Mouse (Mus musculus): Measurements from ENCODE around the gene Med25. TPM values are rescaled to one million over a fixed set of nuclear protein-coding genes. Genes with fewer than 3 reads are reported as not detected.

Med25 gene
- 64.4 and 75.3 TPM in 2 replicates for polyA plus RNA-seq (2015; fragmentation: Nextera tagmentation; extraction: Ambion mirVana)

DNA sequence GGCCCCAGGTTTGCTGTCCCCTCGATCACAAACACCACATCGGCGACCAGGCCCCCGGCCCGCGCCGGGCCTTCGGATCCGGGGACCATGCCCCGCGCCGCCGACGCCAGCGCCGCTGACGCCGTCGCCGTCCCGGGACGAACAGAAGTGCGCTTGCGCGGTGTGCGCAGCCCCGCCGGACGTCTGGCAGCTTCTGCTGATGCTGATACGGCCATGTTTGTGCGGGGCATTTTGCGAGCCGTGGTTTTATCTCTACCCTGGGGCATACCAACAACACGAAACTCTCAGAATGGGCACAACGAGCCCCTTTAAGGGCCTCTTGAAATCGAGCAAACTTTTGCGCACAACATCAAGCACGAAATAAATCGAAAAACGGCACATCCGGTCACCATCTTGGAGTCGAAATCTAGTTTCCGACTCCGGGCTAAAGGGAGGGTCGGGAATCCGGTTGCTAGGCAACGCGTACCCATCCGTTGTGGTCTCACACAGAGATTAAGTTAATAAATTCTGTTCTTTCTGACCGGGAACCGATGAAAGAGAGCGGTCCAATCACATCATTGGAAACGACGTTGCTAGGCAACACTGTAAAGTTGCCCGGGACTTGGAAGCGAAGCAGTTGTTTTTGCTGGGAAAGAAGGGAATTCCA, at the start of gene Med25:
Med25 (minus strand) TSS at position 437 of the 646 bp plus-strand sequence.
- DNase-seq (ENCODE audit: low spot score) (peak; percentile 88), ATAC-seq (ENCODE audit: low FRiP score, low TSS enrichment) (peak; percentile 56)
- Histone ChIP-seq H3K4me2 (replicated peaks; ENCODE audit: low read depth) (peak within 1 kb of the TSS; percentile 83), H3K9me3 (ENCODE audit: control insufficient read depth, low read length) (no peaks in the 10 kb centered on the region), H3K4me3 (ENCODE audit: low read depth, low read length) (peak within 1 kb of the TSS; percentile 75), H3K4me1 (replicated peaks; ENCODE audit: control insufficient read depth, insufficient read depth) (peaks cover 6% of the 10 kb centered on the region), H3K36me3 (ENCODE audit: control insufficient read depth, insufficient read depth, low read length) (peaks cover 2% of the 10 kb centered on the region; the same call in 1 of the 2 replicates), H3K9ac (ENCODE audit: low read length) (peak within 1 kb of the TSS; percentile 87), H3K27me3 (ENCODE audit: control insufficient read depth, insufficient read depth, low read length) (no peaks in the 10 kb centered on the region), H3K27ac (replicated peaks) (peak within 1 kb of the TSS; percentile 97)
- under 1% methylated on average over 56 of the region's 56 CpGs for WGBS
- TF ChIP-seq EP300 (optimal IDR thresholded peaks at IDR 0.05): no peak
- no peak for TF ChIP-seq CTCF (IDR thresholded peaks at IDR 0.05; ENCODE audit: low read depth)

GRCm38 (mm10) chr7:44938680-44939079, 46.2 kb upstream of the Med25 start:
- no peaks in the 10 kb centered on the region for H3K4me1 ChIP-seq (replicated peaks; ENCODE audit: control insufficient read depth, insufficient read depth)
- no peak overlapping the region for H3K4me3 ChIP-seq (ENCODE audit: low read depth, low read length)
- no peaks in the 10 kb centered on the region for H3K27me3 ChIP-seq (ENCODE audit: control insufficient read depth, insufficient read depth, low read length)
- H3K9me3 ChIP-seq (ENCODE audit: control insufficient read depth, low read length): no peaks in the 10 kb centered on the region
- TF ChIP-seq EP300 (optimal IDR thresholded peaks at IDR 0.05) (no peak), CTCF (IDR thresholded peaks at IDR 0.05; ENCODE audit: low read depth) (no peak)
- no peak overlapping the region for H3K27ac ChIP-seq (replicated peaks)
- no peak overlapping the region for H3K9ac ChIP-seq (ENCODE audit: low read length)
- no peak for ATAC-seq (ENCODE audit: low FRiP score, low TSS enrichment)
- no peak overlapping the region for H3K4me2 ChIP-seq (replicated peaks; ENCODE audit: low read depth)
- no peak for DNase-seq (ENCODE audit: low spot score)
- H3K36me3 ChIP-seq (ENCODE audit: control insufficient read depth, insufficient read depth, low read length): no peaks in the 10 kb centered on the region
- WGBS: 90% methylated on average over 4 of the region's 4 CpGs

DNA sequence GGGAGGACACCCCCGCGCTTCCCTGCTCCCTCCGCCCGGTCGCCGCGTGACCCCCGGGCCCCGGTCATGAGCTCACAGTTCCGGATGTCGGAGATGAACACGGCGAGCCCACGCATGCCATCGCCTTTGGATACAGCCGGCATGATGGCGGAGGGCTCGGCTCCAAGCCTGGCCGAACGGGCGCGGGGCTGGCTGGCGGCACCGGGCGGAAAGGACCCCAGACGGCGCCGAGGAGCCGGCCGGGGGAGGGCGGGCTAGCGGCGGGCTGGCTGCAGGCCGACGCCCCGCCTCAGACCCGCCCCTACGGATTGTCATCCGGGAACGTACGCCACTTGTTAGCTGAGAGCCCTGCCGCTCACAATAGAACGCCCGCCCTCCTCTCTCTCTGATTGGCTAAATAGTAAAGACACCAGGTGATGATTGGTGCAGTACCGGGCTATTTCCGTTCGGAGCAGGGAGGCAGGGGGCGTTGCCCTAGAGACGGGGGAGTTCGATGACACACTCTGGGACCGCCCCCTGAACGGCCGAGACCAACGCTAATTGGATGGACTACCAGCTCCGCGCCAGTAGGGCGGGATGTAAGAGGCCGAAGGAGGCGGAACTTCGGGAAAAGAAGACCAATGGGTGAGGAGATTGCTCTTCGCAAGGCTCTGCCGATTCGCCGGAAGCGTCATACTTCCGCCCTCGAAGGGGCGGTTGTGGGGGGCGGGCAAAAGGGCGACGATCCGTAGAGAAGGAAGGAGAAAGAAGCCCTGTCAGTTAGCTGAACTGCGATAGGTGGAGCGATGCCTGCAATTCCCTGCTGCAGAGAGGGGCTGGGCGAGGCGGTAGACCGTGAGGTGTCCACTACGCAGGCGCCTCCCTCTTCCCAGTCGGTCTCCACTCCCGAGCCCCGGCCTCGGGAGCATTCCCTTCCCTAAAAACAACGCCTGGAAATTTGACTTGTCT, 37.0 kb upstream of the Med25 start, which contains the start of gene Ap2a1:
Ap2a1 (minus strand) TSS at position 293 of the 948 bp plus-strand sequence.
- H3K4me3 ChIP-seq (ENCODE audit: low read depth, low read length): peak within 1 kb of the TSS; percentile 88
- H3K4me1 ChIP-seq (replicated peaks; ENCODE audit: control insufficient read depth, insufficient read depth): peaks cover 9% of the 10 kb centered on the region
- no peaks in the 10 kb centered on the region for H3K9me3 ChIP-seq (ENCODE audit: control insufficient read depth, low read length)
- H3K36me3 ChIP-seq (ENCODE audit: control insufficient read depth, insufficient read depth, low read length): no peaks in the 10 kb centered on the region
- H3K27me3 ChIP-seq (ENCODE audit: control insufficient read depth, insufficient read depth, low read length): no peaks in the 10 kb centered on the region
- WGBS: under 1% methylated on average over 80 of the region's 84 CpGs
- peak; percentile 100 for DNase-seq (ENCODE audit: low spot score)
- ATAC-seq (ENCODE audit: low FRiP score, low TSS enrichment): peak; percentile 99
- peak within 1 kb of the TSS; percentile 63 for H3K4me2 ChIP-seq (replicated peaks; ENCODE audit: low read depth)
- TF ChIP-seq CTCF (IDR thresholded peaks at IDR 0.05; ENCODE audit: low read depth): peak; percentile 35
- peak; percentile 93 for TF ChIP-seq EP300 (optimal IDR thresholded peaks at IDR 0.05)
- peak within 1 kb of the TSS; percentile 86 for H3K9ac ChIP-seq (ENCODE audit: low read length)
- peak within 1 kb of the TSS; percentile 91 for H3K27ac ChIP-seq (replicated peaks)

GRCm38 (mm10) chr7:44928570-44928969, 36.1 kb upstream of the Med25 start:
- H3K27me3 ChIP-seq (ENCODE audit: control insufficient read depth, insufficient read depth, low read length): no peaks in the 10 kb centered on the region
- 0% methylated on average over 1 of the region's 1 CpGs for WGBS
- H3K27ac ChIP-seq (replicated peaks): peak overlapping the region; percentile 81; the same call in 1 of the 2 replicates
- H3K36me3 ChIP-seq (ENCODE audit: control insufficient read depth, insufficient read depth, low read length): no peaks in the 10 kb centered on the region
- H3K9ac ChIP-seq (ENCODE audit: low read length): peak overlapping the region; percentile 86
- no peaks in the 10 kb centered on the region for H3K9me3 ChIP-seq (ENCODE audit: control insufficient read depth, low read length)
- no peak for TF ChIP-seq CTCF (IDR thresholded peaks at IDR 0.05; ENCODE audit: low read depth)
- no peak for TF ChIP-seq EP300 (optimal IDR thresholded peaks at IDR 0.05)
- ATAC-seq (ENCODE audit: low FRiP score, low TSS enrichment): no peak
- H3K4me2 ChIP-seq (replicated peaks; ENCODE audit: low read depth): peak overlapping the region; percentile 63
- peak overlapping the region; percentile 88 for H3K4me3 ChIP-seq (ENCODE audit: low read depth, low read length)
- peaks cover 9% of the 10 kb centered on the region for H3K4me1 ChIP-seq (replicated peaks; ENCODE audit: control insufficient read depth, insufficient read depth)
- DNase-seq (ENCODE audit: low spot score): no peak

DNA sequence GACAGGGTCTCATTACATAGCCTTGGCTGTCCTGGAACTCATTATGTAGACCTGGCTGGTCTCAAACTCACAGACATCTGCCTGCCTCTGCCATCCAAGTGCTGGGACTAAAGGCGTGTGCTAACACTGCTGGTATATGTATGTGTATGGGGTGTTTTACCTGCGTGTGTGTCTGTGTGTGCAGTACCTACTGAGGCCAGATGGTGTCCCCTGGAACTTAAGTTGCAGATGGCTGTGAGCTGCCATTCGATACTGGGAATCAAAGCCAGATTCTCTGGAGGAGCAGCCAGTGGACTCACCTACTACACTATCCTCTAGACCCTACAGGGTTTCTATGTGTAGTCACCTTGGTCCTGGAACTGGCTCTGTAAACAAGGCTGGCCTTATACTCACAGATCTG, 33.0 kb upstream of the Med25 start:
- H3K27me3 ChIP-seq (ENCODE audit: control insufficient read depth, insufficient read depth, low read length): no peaks in the 10 kb centered on the region
- H3K27ac ChIP-seq (replicated peaks): no peak overlapping the region
- no peak for ATAC-seq (ENCODE audit: low FRiP score, low TSS enrichment)
- no peak for TF ChIP-seq EP300 (optimal IDR thresholded peaks at IDR 0.05)
- peak; percentile 77 for TF ChIP-seq CTCF (IDR thresholded peaks at IDR 0.05; ENCODE audit: low read depth)
- H3K4me3 ChIP-seq (ENCODE audit: low read depth, low read length): no peak overlapping the region
- DNase-seq (ENCODE audit: low spot score): peak; percentile 55
- H3K4me2 ChIP-seq (replicated peaks; ENCODE audit: low read depth): no peak overlapping the region
- H3K9ac ChIP-seq (ENCODE audit: low read length): no peak overlapping the region
- WGBS: 73% methylated on average over 3 of the region's 3 CpGs
- H3K9me3 ChIP-seq (ENCODE audit: control insufficient read depth, low read length): no peaks in the 10 kb centered on the region
- H3K36me3 ChIP-seq (ENCODE audit: control insufficient read depth, insufficient read depth, low read length): 0 out of 2 replicates have a peak, but pooled peaks cover 8% of the 10 kb centered on the region
- H3K4me1 ChIP-seq (replicated peaks; ENCODE audit: control insufficient read depth, insufficient read depth): peaks cover 9% of the 10 kb centered on the region
